Mouse (Mus musculus) G1E (cell line): ENCODE measurements around the gene Yipf3.

ENCODE experiments used
- CTCF ChIP-seq: IDR thresholded peaks from 2 replicates; pipeline ENCODE4 v1.5.1; 2012; ENCODE audit warnings: low read depth, low read length, inconsistent platforms, mixed read lengths
- GATA1 ChIP-seq: IDR thresholded peaks from 2 replicates; pipeline ENCODE4 v1.6.1; 2012; ENCODE audit warnings: borderline replicate concordance, low read length, inconsistent platforms, mixed read lengths
- POLR2AphosphoS5 ChIP-seq: IDR thresholded peaks from 2 replicates; pipeline ENCODE4 v1.6.1; 2012; ENCODE audit warnings: low read depth, low read length, inconsistent platforms; ENCODE audit not compliant: insufficient replicate concordance
- TAL1 ChIP-seq: conservative IDR thresholded peaks from 2 replicates; pipeline ENCODE4 v1.6.1; 2012; ENCODE audit warnings: low read depth, low read length, inconsistent platforms, mixed read lengths

GRCm38 (mm10) chr17:46247512-46248188, at the start of gene Yipf3, which contains the start of gene Polr1c:
- TF ChIP-seq CTCF = no peak
- TF ChIP-seq GATA1 = no peak
- no peak for TF ChIP-seq TAL1
- no peak for TF ChIP-seq POLR2AphosphoS5
